Mouse (Mus musculus) forebrain, embryonic 10.5 days (tissue): ENCODE results near the gene Ajm1. TPM values are rescaled to one million over a fixed set of nuclear protein-coding genes. Genes with fewer than 3 reads are reported as not detected.

Source experiments
- polyA plus RNA-seq: library from polyadenylated mRNA; unstranded; fragments of >200 nt; fragmentation: Nextera tagmentation; extraction: Ambion mirVana; gene quantifications from 2 replicates; pipeline ENCODE4 v1.2.1, GENCODE M21; 2016

Gene Ajm1
- polyA plus RNA-seq, 1 experiment from 2014 or later = 0.02 TPM

Other genes with a start within 250 kb of the Ajm1 start
- 53.5 and 58.9 TPM in 2 replicates for gene Man1b1, start 249.4 kb downstream of the Ajm1 start, polyA plus RNA-seq
- 17.6 and 21.8 TPM in 2 replicates for gene Dpp7, start 225.4 kb downstream of the Ajm1 start, polyA plus RNA-seq
- gene Uap1l1, start 216.1 kb downstream of the Ajm1 start, polyA plus RNA-seq = 7.3 and 7.9 TPM in 2 replicates
- 93.7 and 96.1 TPM in 2 replicates for gene Sapcd2, start 209.4 kb downstream of the Ajm1 start, polyA plus RNA-seq
- gene Entpd2, start 185.9 kb downstream of the Ajm1 start, polyA plus RNA-seq = 0.11 TPM in 1 of 2 replicates, not detected in the other
- gene Npdc1, start 182.4 kb downstream of the Ajm1 start, polyA plus RNA-seq = 53.4 and 62.2 TPM in 2 replicates
- gene Fut7, start 158.5 kb downstream of the Ajm1 start, polyA plus RNA-seq = not detected in 2 replicates
- gene Abca2, start 153.1 kb downstream of the Ajm1 start, polyA plus RNA-seq = 8.8 and 9.0 TPM in 2 replicates
- gene Clic3, start 124.9 kb downstream of the Ajm1 start, polyA plus RNA-seq = 0.57 TPM in 2 replicates
- gene Paxx, start 120.7 kb downstream of the Ajm1 start, polyA plus RNA-seq = 12.4 and 15.5 TPM in 2 replicates
- 0.31 TPM in 1 of 2 replicates, not detected in the other for gene Ptgds, start 111.7 kb downstream of the Ajm1 start, polyA plus RNA-seq
- not detected in 2 replicates for gene Lcn12, start 87.8 kb downstream of the Ajm1 start, polyA plus RNA-seq
- 90.7 and 93.9 TPM in 2 replicates for gene Fbxw5, start 81.0 kb downstream of the Ajm1 start, polyA plus RNA-seq
- gene C8g, start 80.0 kb downstream of the Ajm1 start, polyA plus RNA-seq = 6.3 and 7.2 TPM in 2 replicates
- 40.2 and 42.6 TPM in 2 replicates for gene Traf2, start 34.8 kb downstream of the Ajm1 start, polyA plus RNA-seq
- gene Edf1, start 23.9 kb downstream of the Ajm1 start, polyA plus RNA-seq = 337 and 341 TPM in 2 replicates
- 5.0 and 7.0 TPM in 2 replicates for gene Mamdc4, start 6.9 kb downstream of the Ajm1 start, polyA plus RNA-seq
- 162 and 165 TPM in 2 replicates for gene Phpt1, start 6.5 kb downstream of the Ajm1 start, polyA plus RNA-seq
- gene Rabl6, start 26.8 kb upstream of the Ajm1 start, polyA plus RNA-seq = 78.3 and 80.8 TPM in 2 replicates
- gene Ccdc183, start 35.9 kb upstream of the Ajm1 start, polyA plus RNA-seq = 0.09 TPM in 2 replicates
- gene Tmem141, start 40.2 kb upstream of the Ajm1 start, polyA plus RNA-seq = 16.4 and 17.9 TPM in 2 replicates
- 0.30 and 0.37 TPM in 2 replicates for gene Fcna, start 46.3 kb upstream of the Ajm1 start, polyA plus RNA-seq
- gene Lcn8, start 71.4 kb upstream of the Ajm1 start, polyA plus RNA-seq = not detected in 2 replicates
- gene Lcn5, start 76.2 kb upstream of the Ajm1 start, polyA plus RNA-seq = not detected in 2 replicates
- not detected in 2 replicates for gene Lcn6, start 95.0 kb upstream of the Ajm1 start, polyA plus RNA-seq
- gene Lcn10, start 101.0 kb upstream of the Ajm1 start, polyA plus RNA-seq = not detected in 2 replicates
- gene Obp2a, start 118.3 kb upstream of the Ajm1 start, polyA plus RNA-seq = not detected in 2 replicates
- 75.6 and 76.1 TPM in 2 replicates for gene Bmyc, start 125.0 kb upstream of the Ajm1 start, polyA plus RNA-seq
- gene Obp2b, start 155.3 kb upstream of the Ajm1 start, polyA plus RNA-seq = not detected in 2 replicates
- gene Lcn3, start 183.8 kb upstream of the Ajm1 start, polyA plus RNA-seq = not detected in 2 replicates
- not detected in 2 replicates for gene Lcn11, start 195.3 kb upstream of the Ajm1 start, polyA plus RNA-seq
- not detected in 2 replicates for gene Gm13539, start 200.5 kb upstream of the Ajm1 start, polyA plus RNA-seq
- gene Glt6d1, start 234.1 kb upstream of the Ajm1 start, polyA plus RNA-seq = not detected in 2 replicates
- gene Lcn9, start 241.4 kb upstream of the Ajm1 start, polyA plus RNA-seq = not detected in 2 replicates